Mouse (Mus musculus) heart, adult 2 months (tissue): ENCODE measurements around the gene Ap1b1. TPM values are rescaled to one million over a fixed set of nuclear protein-coding genes. Genes with fewer than 3 reads are reported as not detected.
"Not testable (repeated sequence)": the region's sequence is repeated elsewhere in the genome, so short reads cannot be mapped to it uniquely, and the experiment has no call there.

Experiments
- DNase-seq, 2 experiments: peaks; one replicate each; pipeline ENCODE4 v3.0.0; 2021
- H3K27ac ChIP-seq: fragments of 200-600 bp; 2 replicates; pipeline ENCODE4 v1.8.1; 2022
- H3K27me3 ChIP-seq: fragments of 200-500 bp; 2 replicates; pipeline ENCODE4 v1.6.1; 2012; ENCODE audit warnings: mild to moderate bottlenecking, low read length, inconsistent platforms, mixed read lengths; ENCODE audit not compliant: control insufficient read depth, insufficient read depth
- H3K36me3 ChIP-seq: fragments of 200-500 bp; 2 replicates; pipeline ENCODE4 v1.6.1; 2012; ENCODE audit warnings: low read length, inconsistent platforms; ENCODE audit not compliant: control insufficient read depth, insufficient read depth
- H3K4me1 ChIP-seq: fragments of 200-500 bp; 2 replicates; pipeline ENCODE4 v1.6.1; 2011; ENCODE audit warnings: low read length; ENCODE audit not compliant: control insufficient read depth, insufficient read depth
- H3K4me3 ChIP-seq: fragments of 200-600 bp; 2 replicates; pipeline ENCODE4 v1.8.1; 2022
- H3K79me2 ChIP-seq: fragments of 200-500 bp; replicated peaks from 2 replicates; pipeline ENCODE4 v1.6.1; 2012; ENCODE audit warnings: mild to moderate bottlenecking, inconsistent platforms, low read length, moderate library complexity, mixed read lengths; ENCODE audit not compliant: control insufficient read depth, insufficient read depth
- H3K9ac ChIP-seq: fragments of 200-500 bp; 2 replicates; pipeline ENCODE4 v1.6.1; 2012; ENCODE audit warnings: low read depth, mild to moderate bottlenecking, control low read depth, inconsistent platforms, low read length, mixed read lengths
- CTCF ChIP-seq: fragments of 200-600 bp; IDR thresholded peaks from 2 replicates; pipeline ENCODE4 v1.8.1; 2022; ENCODE audit warnings: antibody characterized with exemption, mild to moderate bottlenecking, moderate library complexity
- EP300 ChIP-seq: fragments of 200-500 bp; IDR thresholded peaks from 2 replicates; pipeline ENCODE4 v1.6.1; 2011; ENCODE audit warnings: low read depth, low read length, control low read depth; ENCODE audit not compliant: insufficient read depth
- POLR2A ChIP-seq: fragments of 200-500 bp; IDR thresholded peaks from 2 replicates; pipeline ENCODE4 v1.6.1; 2011; ENCODE audit warnings: mild to moderate bottlenecking, low read depth, low read length, control low read depth; ENCODE audit not compliant: insufficient read depth
- WGBS: fragments of 180-500 bp; shearing (Covaris S2); methylation state at CpG from one replicate; pipeline ENCODE4 v1.1.7; 2018; 5-methylcytosine and 5-hydroxymethylcytosine counted together
- intact Hi-C: fragments of 180-260 bp; cut with DNase I; formaldehyde crosslinking; loops from one replicate; pipeline ENCODE4 v1.15.1; 2025
- polyA plus RNA-seq: library from polyadenylated mRNA; depleted of rRNA; stranded (reverse); fragments of >200 nt; gene quantifications from 2 replicates; pipeline ENCODE4 v1.2.3, GENCODE M21; 2012
- total RNA-seq, 2 experiments: library from RNA; stranded (reverse); gene quantifications; 2 replicates each; pipeline ENCODE4 v1.2.3; 2021

The Ap1b1 gene
- total and polyA plus RNA-seq, 3 experiments: 48.1 to 64.2 (median 48.6) TPM

DNA sequence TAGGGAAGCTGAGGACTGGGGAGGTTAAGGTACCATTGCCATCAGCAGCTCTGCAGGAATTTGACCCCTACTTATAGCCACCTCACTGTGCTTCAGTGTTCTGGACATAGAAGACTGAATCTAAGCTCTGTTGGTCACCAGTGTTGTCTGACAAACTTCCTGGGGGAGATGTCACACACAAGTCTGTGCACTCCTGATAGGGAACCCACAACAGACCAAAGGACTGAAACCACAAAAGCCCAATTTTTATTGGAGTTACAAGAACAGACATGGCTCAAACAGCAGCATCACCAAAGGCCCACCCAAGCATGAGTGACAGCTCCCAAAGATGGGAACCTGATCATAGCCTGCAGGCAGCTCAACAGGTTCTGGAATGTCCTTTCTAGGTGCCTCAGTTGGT, 80.4 kb downstream of the Ap1b1 start:
- intact Hi-C loops: no loop called here
- Histone ChIP-seq H3K4me1 (peaks cover 7% of the 10 kb centered on the region), H3K27ac (no peak overlapping the region), H3K27me3 (no peaks in the 10 kb centered on the region), H3K9ac (no peak overlapping the region), H3K4me3 (no peak overlapping the region), H3K79me2 (no peaks in the 10 kb centered on the region), H3K36me3 (no peaks in the 10 kb centered on the region)
- DNase-seq: no peak
- TF ChIP-seq CTCF (no peak), EP300 (no peak), POLR2A (no peak)

DNA sequence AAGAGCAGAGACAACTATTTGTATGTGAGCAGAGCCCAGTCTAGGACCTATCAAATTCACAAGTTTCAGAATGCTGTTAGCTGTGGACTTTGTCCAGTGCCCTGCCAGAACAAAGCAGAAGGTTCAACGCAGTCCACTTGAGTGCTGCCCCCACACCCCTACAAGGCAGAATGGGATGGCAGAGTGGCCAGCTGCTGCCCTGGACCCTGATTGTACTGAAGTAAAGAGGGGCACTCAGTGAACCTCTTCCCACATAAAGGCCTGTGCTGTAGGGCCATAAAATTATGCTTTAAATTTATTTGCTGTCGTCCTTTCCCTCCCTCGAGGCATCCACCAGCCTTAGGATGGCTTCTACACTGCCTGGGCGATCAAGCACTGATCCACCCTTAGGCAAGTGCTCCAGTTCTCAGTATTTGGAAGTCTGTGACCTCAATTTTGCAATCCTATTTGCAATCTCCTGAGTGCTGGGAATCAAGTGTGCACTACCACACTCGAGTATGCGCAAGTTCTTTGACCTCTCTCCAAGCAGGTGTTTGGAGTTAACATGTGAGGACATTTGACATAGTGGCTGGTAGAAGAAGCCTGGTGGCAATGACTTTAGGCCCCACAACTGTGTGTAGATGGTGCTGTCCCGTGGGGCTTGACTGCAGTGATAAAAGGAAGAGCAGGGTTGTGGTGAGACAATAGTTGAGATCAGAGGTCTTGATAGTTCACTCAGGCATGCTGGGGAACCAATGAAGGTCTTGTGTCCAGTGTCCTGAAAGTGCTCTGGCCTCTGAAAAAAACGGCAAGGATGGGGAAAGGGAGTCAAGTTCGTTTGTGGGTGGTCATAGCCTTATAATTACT, 81.7 kb downstream of the Ap1b1 start:
- no peak overlapping the region for H3K4me3 ChIP-seq
- intact Hi-C loops: no loop called here
- no peak overlapping the region for H3K9ac ChIP-seq
- 71% methylated on average over 9 of the region's 9 CpGs for WGBS
- H3K36me3 ChIP-seq: peaks cover 2% of the 10 kb centered on the region; the same call in 1 of the 2 replicates
- no peaks in the 10 kb centered on the region for H3K79me2 ChIP-seq
- H3K4me1 ChIP-seq: peaks cover 2% of the 10 kb centered on the region; the same call in 1 of the 2 replicates
- no peak for DNase-seq
- H3K27me3 ChIP-seq: no peaks in the 10 kb centered on the region
- no peak for TF ChIP-seq EP300
- H3K27ac ChIP-seq: no peak overlapping the region

DNA sequence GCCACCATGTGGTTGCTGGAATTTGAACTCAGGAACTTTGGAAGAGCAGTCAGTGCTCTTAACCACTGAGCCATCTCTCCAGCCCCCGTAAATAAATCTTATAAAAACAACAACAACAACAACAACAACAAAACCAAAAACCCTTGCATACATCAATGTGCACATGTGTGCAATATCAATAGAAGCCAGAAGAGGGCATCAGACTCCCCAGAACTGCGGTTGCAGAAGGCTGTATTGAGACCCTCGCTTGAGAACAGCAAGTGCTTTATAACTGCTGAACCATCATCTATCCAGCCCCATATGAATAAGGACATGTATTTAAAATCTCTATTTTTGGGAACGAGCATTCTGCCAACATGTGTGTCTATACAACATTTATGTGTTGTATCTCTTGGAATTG, 88.3 kb downstream of the Ap1b1 start:
- peak in 1 of 2 experiments; percentile 13 for DNase-seq
- TF ChIP-seq CTCF (peak; percentile 78), EP300 (no peak), POLR2A (no peak)
- H3K79me2 ChIP-seq: no peaks in the 10 kb centered on the region
- H3K27me3 ChIP-seq: no peaks in the 10 kb centered on the region
- intact Hi-C loops: no loop called here
- peaks cover 3% of the 10 kb centered on the region for H3K36me3 ChIP-seq
- no peak overlapping the region for H3K9ac ChIP-seq
- 74% methylated on average over 4 of the region's 4 CpGs for WGBS
- H3K4me3 ChIP-seq: no peak overlapping the region
- no peak overlapping the region for H3K27ac ChIP-seq
- H3K4me1 ChIP-seq: no peaks in the 10 kb centered on the region

DNA sequence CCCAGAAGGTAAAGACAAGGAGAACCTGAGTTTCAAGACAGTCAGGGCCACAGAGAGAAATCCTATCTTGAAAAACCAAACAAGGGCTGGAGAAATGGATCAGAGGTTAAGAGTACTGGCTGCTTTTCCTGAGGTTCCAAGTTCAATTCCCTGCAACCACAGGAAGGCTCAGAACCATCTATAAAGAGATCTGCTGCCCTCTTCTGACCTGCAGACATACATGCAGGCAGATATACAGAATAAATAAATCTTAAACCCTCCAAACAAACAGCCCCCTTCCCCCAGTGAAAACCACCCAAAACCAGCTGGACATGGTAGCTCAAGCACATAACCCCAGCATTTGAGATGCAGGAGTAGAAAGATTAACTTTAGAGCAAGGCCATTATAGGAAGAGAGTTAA, 89.1 kb downstream of the Ap1b1 start:
- TF ChIP-seq POLR2A (no peak), CTCF (peak; percentile 56)
- H3K9ac ChIP-seq: no peak overlapping the region
- H3K27me3 ChIP-seq: no peaks in the 10 kb centered on the region
- intact Hi-C loops: no loop called here
- peaks cover 7% of the 10 kb centered on the region for H3K36me3 ChIP-seq
- no peak overlapping the region for H3K4me3 ChIP-seq
- peak in 1 of 2 experiments; percentile 3 for DNase-seq
- H3K27ac ChIP-seq: no peak overlapping the region
- H3K4me1 ChIP-seq: no peaks in the 10 kb centered on the region
- no peaks in the 10 kb centered on the region for H3K79me2 ChIP-seq

DNA sequence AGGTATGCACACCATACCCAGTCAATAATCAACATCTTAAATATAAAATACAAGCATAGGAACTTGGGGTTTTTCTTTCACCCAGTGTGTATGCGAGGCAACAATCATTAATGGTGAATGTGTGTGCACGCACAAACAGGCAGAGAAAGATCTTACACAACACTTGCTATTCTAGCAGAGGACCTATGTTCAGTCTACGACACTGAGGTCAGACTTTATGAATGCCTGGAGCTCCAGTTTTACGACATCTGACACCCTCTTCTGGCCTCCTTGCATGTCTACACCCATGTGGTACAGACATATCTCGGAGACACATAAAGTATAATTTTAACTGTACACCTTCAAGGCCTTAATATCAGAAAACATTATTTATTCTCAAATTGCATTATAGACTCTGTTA, 90.2 kb downstream of the Ap1b1 start:
- H3K4me1 ChIP-seq, H3K9ac ChIP-seq, intact Hi-C loops, H3K79me2 ChIP-seq, H3K27ac ChIP-seq, H3K4me3 ChIP-seq, H3K27me3 ChIP-seq, DNase-seq: not testable (repeated sequence)
- whole genome bisulfite sequencing: 79% methylated on average over 4 of the region's 5 CpGs
- H3K36me3 ChIP-seq: peaks cover 10% of the 10 kb centered on the region

DNA sequence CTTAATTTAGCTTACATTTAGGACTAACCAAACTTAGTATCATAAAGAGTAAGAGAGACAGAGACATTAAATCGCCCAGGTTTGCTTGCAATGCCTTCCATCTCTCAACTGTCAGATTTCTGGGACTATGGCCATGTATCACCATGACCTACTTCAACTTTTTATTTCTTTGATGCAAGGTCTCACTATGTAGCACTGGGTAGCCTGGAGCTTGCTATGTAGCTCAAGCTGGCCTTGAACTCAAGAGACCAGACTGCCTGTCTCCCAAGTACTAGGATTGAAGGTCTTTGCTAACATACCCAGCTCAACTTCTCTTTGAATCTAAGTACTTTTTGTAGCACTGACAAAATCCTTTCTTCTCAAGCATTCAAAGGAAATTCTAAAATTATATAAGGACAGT, 102.5 kb downstream of the Ap1b1 start:
- peaks cover 34% of the 10 kb centered on the region for H3K36me3 ChIP-seq
- intact Hi-C loops: no loop called here
- no peak overlapping the region for H3K4me3 ChIP-seq
- no peak for DNase-seq
- H3K79me2 ChIP-seq: peaks cover 2% of the 10 kb centered on the region; the same call in 1 of the 2 replicates
- TF ChIP-seq POLR2A (no peak), EP300 (no peak)
- H3K27ac ChIP-seq: no peak overlapping the region
- 82% methylated on average over 1 of the region's 1 CpGs for WGBS
- no peaks in the 10 kb centered on the region for H3K27me3 ChIP-seq
- H3K4me1 ChIP-seq: peaks cover 1% of the 10 kb centered on the region; the same call in 1 of the 2 replicates
- H3K9ac ChIP-seq: no peak overlapping the region
